Mouse (Mus musculus) gastrocnemius, postnatal 14 days (tissue): ENCODE results near the gene Gpi1. TPM values are rescaled to one million over a fixed set of nuclear protein-coding genes. Genes with fewer than 3 reads are reported as not detected.

Source experiments
- DNase-seq: peaks from one replicate; pipeline ENCODE4 v3.0.0; 2021; ENCODE audit warnings: mixed read lengths
- intact Hi-C: fragments of 180-260 bp; cut with DNase I; formaldehyde crosslinking; loops from one replicate; pipeline ENCODE4 v1.15.1; 2025; ENCODE audit warnings: low total_unique reads
- long read RNA-seq, 2 experiments: library from polyadenylated mRNA; stranded (forward); transcript quantifications; one replicate each; pipeline ENCODE4 v2.0.0; 2021
- total RNA-seq, 2 experiments: library from RNA; stranded (reverse); gene quantifications; 2 replicates each; pipeline ENCODE4 v1.2.3; 2021

The Gpi1 gene
- total RNA-seq, result 1,000 to 10,000 TPM; 1,010 to 1,102 TPM
- long read RNA-seq, experiment 1, transcript Gpi1-203 (9 exons, 3,195 nt), result minor isoform, 6 of 1,945 reads
- long read RNA-seq, experiment 1, transcript Gpi1-201 (18 exons, 2,884 nt), result major isoform, 1,757 of 1,945 reads
- long read RNA-seq, experiment 1, partial matches to known transcripts, result 112 of 1,945 reads
- long read RNA-seq, experiment 1, other reads (novel, unspliced or antisense), result 70 of 1,945 reads
- long read RNA-seq, experiment 2, transcript Gpi1-201 (18 exons, 2,884 nt), result major isoform, 2,226 of 2,391 reads
- long read RNA-seq, experiment 2, transcript Gpi1-203 (9 exons, 3,195 nt), result minor isoform, 5 of 2,391 reads
- long read RNA-seq, experiment 2, partial matches to known transcripts, result 105 of 2,391 reads
- long read RNA-seq, experiment 2, other reads (novel, unspliced or antisense), result 55 of 2,391 reads

DNA sequence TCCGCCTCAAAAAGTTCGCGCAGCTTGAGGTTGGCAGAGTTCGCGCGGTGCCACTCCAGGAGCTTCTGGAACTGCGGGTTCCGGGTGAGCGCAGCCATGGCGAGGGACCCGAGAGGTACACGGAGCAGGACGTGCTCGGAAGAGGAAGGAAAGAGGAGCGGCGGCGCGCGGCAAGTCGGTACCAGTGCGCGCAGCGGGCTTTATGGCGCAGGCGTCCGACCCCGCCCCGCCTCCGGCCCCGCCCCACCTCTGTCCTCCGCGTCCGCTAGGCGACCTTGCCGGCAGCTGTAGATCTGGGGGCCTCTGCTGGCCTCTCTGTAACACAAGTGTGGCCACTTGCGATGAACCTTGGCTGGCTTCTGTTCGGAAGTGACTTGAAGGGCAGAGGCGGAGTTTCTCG, at the start of gene Gpi1:
TSS of gene Gpi1 (minus strand) at position 221 of the 400 bp plus-strand sequence.
- DNase-seq, result peak; percentile 88
- intact Hi-C loops, result no loop called here

DNA sequence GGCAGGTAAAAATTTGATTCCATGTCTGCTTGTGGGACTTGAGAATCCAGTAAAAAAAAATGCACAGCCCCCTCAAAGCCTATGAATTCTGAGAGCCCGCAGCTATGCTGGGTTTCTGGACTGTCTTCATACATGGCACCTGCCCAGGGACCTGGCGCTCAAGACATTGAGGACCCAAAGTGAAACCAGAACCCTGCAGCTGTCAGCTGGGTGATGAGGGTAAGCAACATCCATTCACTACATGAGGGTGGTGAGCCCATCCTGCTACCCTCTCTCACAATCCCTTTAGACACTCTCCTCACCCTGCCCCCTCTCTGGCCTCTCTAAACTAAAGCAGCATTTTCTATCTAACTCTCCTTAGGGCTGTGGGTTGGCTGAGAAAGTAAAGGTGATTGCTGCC, 47.5 kb upstream of the Gpi1 start:
- DNase-seq, result peak; percentile 40

DNA sequence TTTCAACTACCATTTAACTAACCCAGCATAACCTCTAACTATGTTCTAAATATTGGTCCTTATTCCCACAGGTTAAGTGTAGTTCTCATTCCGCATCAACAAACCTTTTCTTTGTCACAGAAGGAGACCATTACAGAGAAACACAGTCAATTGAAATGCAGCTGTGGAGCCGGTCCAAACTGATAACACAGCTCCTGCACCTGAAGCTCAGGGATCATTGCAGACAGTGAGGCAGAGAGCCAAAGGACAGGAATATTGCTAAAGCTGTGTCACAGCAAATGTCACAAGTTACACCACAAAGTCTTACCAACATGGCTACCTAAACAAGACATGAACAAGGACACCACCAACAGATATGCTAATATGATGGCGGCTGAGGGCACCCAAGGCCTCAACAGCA, 45.9 kb upstream of the Gpi1 start:
- DNase-seq, result no peak
- intact Hi-C loops, result no loop called here

More for the DNA sequence above, 47.5 kb upstream of the Gpi1 start:
- intact Hi-C loops, result no loop called here

DNA sequence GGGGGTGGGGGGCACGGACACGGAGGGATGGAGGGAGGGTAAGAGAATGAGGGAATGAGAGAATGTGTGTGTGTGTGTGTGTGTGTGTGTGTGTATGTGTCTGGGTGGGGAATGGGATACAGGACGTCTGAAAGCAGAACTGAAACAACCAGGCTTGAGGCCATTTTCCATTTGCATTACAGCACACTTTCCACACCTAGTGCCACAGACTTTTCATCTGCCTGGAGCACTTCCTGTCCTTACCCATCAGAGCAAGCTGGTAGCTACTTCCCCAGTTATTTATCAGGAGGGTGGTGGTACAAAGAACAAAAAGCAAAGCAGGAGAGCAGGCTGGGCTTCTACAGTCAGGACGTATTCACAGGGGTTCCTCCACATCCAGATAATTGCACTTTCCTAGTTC, 42.3 kb upstream of the Gpi1 start:
- intact Hi-C loops, result no loop called here
- no peak for DNase-seq

DNA sequence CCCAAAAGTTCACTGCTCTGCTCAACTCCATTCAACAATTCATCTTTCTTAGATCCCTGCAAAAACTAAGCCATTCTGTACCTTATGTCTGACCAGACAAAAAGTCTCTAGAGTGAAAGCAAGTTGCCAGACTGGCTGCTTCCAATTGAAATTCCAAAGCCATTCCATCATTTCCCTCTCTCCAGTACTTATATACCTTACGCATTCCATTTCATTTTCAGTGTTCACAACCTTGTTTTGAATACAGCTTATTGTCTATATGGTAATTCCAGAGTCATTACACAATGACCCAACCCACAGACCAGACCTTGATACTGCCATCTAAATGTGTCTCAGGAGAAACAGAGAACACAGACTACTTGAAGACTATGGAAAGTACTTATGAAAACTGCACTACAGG, 38.3 kb upstream of the Gpi1 start:
- intact Hi-C loops, result loop anchor here (5.0 kb wide), 1 partner anchor 44 kb away; the partner anchor contains the start of gene 4931406P16Rik
- DNase-seq, result no peak

DNA sequence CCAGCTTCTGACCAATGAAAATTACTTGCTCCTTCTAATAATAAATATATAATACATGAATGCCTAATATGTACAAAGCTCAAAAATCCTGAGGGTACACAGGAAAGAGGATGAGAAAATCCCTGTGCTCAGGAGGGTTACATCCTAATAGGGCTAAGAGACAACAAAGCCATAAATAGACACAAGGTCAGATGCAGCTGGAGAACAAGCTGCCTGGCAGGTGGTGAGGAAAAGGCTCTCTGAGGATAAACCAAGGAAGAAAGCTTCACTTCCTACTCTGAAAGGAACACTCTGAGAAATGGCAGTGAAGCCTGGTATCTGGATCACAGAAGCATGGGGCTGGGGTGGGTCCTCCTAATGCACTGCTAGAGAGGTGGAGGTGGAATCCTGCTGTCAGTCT, 36.3 kb upstream of the Gpi1 start:
- DNase-seq, result no peak
- intact Hi-C loops, result loop anchor here (5.0 kb wide), 1 partner anchor 46 kb away; the partner anchor contains the start of gene 4931406P16Rik

DNA sequence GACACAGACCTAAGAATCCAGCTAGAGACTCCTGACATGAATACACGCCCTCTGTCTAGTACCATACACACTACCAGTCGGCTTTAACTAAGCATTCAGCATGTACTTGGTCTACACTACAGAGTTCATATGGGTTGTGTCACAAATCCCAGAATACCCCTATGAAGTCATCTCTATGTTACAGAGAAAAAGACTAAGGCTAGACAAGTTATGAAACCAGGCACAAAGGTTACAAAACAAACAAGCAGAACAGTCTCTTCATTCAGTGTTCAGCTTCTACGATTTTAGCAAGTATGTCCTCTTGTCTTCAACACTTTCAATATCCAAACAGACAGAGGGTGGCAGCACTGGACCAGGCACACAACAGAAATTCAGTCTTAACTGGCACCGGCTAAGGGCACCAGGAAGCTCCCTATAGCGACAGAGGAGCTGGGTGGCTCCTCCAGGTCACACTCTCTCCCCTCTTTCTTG, 35.8 kb upstream of the Gpi1 start:
- peak; percentile 65 for DNase-seq
- intact Hi-C loops, result loop anchor here (5.0 kb wide), 1 partner anchor 46 kb away; the partner anchor contains the start of gene 4931406P16Rik

DNA sequence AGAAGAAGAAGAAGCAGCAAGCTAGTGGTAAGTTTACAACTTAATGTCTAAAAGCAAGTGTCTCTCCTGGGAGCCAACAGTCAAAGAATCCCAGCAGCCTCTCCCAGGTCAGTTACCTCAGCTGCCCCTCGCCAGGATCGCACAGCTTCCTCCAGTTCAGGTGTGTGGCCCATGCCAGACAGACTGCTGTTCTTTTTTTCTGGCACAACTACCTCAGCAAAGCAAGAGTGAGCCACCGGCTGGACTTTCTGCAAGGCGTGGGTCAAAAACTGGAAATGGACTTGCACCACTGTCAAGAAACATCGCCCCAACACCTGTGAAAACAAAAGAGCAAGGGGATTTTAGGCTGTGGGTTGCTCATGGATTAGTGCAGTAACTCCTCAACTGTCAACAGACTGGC, 33.3 kb upstream of the Gpi1 start:
- no peak for DNase-seq
- intact Hi-C loops, result loop anchor here (5.0 kb wide), 1 partner anchor 79 kb away; no protein-coding TSS in a partner anchor

DNA sequence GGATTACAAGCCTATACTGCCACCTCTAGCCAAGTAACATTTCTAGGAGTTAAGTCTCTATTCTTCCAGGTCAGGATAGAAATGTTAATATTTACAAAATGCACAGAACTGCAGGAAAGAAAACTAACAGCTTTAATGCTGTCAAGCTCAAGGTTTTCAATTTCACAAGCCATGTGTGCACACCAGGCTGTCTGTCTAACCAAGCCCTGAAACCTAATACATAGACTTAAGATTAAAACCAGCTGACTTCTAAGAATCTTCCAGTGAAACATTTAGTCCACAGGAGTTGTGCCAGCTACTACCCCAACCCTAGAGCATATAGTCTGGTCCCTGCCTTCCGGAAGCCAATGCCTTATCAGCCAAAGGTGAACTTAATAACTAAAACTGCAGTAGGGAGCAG, 28.3 kb upstream of the Gpi1 start:
- intact Hi-C loops, result no loop called here
- no peak for DNase-seq

DNA sequence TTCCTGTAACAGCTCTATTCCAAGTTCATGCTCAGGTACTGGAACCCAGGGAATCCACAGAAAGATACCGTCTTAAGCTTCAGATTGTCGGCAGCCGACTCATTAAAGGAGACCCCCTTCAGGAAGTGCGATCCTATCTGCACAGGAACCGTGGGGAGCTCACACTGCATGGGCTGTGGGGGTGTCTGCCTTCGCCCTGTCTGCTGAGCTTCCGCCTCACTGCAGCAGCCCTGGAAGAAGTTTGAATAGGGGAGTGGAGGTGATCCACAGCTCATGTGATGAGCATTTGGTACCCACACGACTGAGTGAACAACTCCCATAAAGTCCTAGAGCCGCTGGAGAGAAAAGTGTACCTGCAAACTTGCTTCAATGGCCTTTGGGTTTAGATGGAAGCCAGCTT, 27.1 kb upstream of the Gpi1 start:
- intact Hi-C loops, result no loop called here
- no peak for DNase-seq

DNA sequence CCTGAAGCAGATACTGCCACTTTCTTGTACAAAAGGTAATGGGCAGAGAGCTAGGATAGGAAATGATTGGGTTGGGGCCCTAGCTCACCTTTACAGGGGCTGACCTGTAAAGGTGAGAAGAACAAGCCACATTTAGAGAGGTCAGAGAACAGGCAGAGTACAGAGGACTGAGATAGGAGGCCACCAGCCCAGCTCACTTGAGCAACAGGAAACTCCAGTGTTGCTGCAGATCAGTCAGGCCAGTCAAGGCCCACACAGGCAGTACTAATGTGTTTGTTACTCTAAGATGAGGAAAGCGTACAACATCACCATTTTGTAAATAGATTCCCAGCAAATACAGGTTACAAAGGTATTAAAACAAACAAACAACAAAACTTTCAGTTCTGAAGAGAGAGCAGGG, 25.8 kb upstream of the Gpi1 start:
- DNase-seq, result no peak
- intact Hi-C loops, result no loop called here

DNA sequence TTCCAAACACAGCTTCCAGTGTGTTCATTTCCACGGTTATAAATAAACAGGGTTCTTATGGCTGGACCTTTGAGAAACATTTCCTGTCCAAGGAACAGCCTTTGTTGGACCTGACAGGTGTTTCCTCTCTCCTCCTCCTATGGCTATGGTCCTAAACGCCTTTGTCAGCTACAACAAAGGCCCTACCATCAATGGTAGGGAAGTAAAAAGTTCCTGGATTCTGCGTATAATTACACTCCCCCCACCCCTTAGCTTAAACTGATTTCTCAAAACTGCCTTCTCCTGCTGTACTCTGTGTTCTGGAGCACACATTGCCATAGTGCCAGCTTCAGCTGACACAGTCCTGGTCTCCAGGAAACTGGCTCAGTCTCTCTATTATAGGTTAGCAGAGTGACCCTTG, 25.0 kb upstream of the Gpi1 start:
- no peak for DNase-seq

DNA sequence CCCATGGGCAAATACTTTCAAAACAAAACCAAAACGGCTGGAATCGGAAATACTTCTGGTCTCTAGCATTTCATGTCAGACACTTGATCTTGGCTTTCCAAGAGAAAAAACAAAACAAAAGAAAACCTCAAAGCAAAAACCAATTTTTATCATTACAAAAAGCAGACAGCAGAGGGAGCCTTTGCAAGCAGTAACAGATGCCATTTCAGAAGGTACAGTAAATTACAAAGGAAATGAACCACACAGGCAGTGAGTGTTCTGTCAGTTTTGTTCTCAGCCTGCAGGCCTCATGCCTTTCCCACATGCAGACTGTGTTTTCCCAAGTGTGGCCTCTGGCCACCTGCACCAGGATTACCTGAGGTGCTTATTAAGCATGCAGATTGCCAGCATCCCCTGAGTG, 21.9 kb upstream of the Gpi1 start:
- intact Hi-C loops, result loop anchor here (5.0 kb wide), 1 partner anchor 105 kb away; no protein-coding TSS in a partner anchor
- no peak for DNase-seq

More for the DNA sequence above, 25.0 kb upstream of the Gpi1 start:
- intact Hi-C loops, result no loop called here

DNA sequence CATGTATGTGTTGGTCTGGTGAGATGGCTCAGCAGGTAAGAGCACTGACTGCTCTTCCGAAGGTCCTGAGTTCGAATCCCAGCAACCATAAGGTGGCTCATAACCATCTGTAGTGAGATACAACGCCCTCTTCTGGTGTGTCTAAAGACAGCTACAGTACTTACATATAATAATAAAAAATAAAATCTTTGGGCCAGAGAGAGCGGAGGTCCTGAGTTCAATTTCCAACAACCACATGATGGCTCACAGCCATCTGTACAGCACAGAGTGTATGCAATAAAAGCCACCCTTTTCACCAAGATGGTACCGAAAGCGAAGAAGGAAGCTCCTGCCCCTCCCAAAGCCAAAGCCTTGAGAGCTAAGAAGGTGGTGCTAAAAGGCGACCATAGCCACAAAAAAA, 20.6 kb upstream of the Gpi1 start, which contains the start of gene Gm6096:
TSS of gene Gm6096 (plus strand) at position 301 of the 400 bp plus-strand sequence.
- intact Hi-C loops, result loop anchor here (5.0 kb wide), 1 partner anchor 107 kb away; no protein-coding TSS in a partner anchor
- no peak for DNase-seq

DNA sequence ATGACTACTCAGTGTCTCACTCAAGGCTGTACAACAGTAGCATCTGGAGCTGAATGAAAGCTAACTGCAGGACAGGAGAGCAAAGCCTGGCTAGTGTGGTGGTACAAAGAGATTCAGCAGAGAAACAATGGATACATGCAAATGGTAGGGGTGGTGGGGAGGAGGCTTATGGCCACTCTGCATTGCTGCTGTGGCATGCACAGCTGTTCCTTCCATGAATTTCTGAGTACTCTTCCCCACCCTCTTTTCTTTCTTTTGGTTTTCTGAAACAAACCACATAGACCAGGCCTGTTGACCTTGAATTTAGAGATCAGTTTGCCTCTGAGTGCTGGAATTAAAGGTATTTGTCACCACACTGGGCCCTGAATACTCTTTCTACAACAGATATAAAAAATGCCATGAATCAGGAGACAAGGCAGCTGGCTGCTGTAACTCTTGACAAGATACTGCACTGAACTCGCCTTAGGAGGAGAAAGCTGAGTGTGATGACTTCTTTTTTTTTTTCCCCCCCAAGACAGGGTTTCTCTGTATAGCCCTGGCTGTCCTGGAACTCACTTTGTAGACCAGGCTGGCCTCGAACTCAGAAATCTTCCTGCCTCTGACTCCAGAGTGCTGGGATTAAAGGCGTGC, 16.8 kb upstream of the Gpi1 start:
- intact Hi-C loops, result no loop called here
- no peak for DNase-seq

DNA sequence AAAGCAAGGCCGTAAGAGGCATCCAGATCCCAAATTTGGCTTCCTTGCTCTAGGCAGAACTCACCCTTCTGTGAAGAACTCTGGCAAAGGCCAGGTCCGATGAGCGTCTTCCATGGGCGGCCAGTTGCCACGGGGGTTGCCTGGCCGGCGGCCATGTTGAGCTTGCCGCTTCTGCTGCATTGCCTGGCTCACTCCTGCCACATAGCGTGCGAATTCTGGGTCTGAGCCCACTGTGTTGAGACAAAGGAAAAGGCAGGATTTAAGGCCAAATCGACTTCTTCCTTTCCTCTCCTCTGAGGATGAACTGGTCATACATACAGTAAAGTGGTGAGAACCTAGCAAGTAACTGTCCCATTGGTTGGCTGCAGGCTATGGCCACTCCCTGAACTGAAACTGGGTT, 12.0 kb upstream of the Gpi1 start:
- DNase-seq, result no peak
- intact Hi-C loops, result no loop called here

DNA sequence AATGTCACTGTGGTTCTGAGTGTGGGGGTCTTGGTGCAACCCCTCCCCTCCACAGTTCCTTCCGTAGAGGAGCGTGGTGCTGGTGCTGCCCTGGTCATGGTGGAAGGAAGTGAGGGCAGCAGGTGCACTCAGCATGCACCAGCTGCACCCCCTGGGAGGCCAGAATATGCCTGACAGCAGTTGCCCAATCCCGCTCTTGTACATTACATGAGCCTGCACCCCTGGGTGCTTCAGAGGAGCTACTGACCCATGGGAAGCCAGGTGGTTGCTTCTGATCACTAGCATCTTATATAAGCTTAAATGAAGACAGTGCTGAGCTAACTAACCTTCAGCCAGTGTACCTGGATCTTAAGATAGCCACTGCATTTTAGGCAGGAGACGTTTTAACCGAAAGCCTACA, 8.0 kb upstream of the Gpi1 start:
- intact Hi-C loops, result no loop called here

DNA sequence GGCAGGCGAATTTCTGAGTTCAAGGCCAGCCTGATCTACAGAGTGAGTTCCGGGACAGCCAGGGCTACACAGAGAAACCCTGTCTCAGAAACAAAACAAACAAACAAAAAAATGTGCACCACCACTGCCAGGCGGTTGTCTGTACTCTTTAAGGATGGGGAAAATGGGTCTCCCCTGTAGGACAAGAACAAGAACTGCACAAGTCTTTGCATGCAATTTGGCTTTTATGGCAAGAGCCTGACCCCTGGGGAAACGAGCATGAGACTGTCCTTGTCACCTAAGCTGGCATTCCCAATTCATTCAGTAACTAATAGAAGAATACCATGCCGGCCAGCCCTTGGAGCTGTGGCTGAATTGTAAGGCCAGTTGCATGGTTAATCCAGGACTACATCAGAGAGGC, 5.5 kb upstream of the Gpi1 start:
- no peak for DNase-seq
- intact Hi-C loops, result no loop called here

More for the DNA sequence above, 8.0 kb upstream of the Gpi1 start:
- DNase-seq, result no peak

DNA sequence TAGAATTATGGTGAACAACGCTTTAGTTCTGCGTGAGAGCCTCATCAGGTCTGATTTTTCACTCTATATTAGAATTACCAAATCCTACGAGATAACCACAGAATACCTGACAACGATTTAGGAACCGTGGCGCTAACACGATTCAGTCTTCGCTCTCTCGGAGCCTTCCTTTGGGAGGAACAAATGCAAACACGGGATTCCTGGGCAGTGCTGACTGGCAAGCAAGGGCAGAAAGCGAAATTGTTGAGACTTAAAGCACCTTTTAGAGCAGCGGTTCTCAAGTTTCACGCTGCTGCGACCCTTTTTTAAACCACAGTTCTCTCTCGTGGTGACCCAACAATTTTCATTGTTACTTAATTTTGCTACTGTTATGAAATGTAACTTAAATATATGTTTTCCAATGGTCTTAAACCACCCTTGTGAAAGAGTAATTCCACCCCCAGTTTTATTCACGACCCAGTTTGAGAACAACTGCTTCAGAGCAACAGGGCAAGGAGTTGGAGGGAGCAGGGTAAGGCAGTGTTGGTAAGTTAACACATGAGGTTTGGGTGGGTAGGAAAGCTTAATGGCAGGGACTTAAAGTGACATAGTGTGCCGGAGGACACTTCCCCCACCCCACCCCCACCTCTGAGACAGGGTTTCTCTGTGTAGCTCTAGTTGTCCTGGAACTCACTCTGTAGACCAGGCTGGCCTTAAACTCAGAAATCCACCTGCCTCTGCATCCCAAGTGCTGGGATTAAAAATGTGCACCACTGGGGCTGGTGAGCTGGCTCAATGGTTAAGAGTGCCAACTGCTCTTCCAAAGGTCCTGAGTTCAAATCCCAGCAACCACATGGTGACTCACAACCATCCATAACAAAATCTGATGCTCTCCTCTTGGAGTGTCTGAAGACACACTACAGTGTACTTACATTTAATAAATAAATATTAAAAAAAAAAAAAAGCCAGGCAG, 4.8 kb upstream of the Gpi1 start:
- no peak for DNase-seq
- intact Hi-C loops, result no loop called here
